Mouse (Mus musculus) spleen, adult 2 months (tissue): ENCODE results near the gene Ercc2. TPM values are rescaled to one million over a fixed set of nuclear protein-coding genes. Genes with fewer than 3 reads are reported as not detected.

ENCODE experiments used
- DNase-seq, 2 experiments: peaks; one replicate each; pipeline versions ENCODE4 v3.0.0 to v3.0.0-alpha.2; 2012 to 2021; ENCODE audit warnings: low spot score in 2 of 2, low read depth in 1 of 2
- H3K27ac ChIP-seq: fragments of 200-500 bp; 2 replicates; pipeline ENCODE4 v1.5.1; 2012; ENCODE audit warnings: low read length, inconsistent platforms; ENCODE audit not compliant: insufficient read depth
- H3K27me3 ChIP-seq: fragments of 200-500 bp; 2 replicates; pipeline ENCODE4 v1.6.1; 2012; ENCODE audit warnings: mild to moderate bottlenecking, moderate library complexity, low read length, inconsistent platforms; ENCODE audit not compliant: control insufficient read depth, insufficient read depth
- H3K36me3 ChIP-seq: fragments of 200-500 bp; 2 replicates; pipeline ENCODE4 v1.6.1; 2012; ENCODE audit warnings: mild to moderate bottlenecking, low read length, inconsistent platforms; ENCODE audit not compliant: control insufficient read depth, insufficient read depth
- H3K4me1 ChIP-seq: fragments of 200-500 bp; 2 replicates; pipeline ENCODE4 v1.6.1; 2011; ENCODE audit warnings: inconsistent platforms; ENCODE audit not compliant: control insufficient read depth, insufficient read depth, insufficient read length
- H3K4me3 ChIP-seq: fragments of 200-500 bp; 2 replicates; pipeline ENCODE4 v1.5.1; 2011; ENCODE audit warnings: mild to moderate bottlenecking, inconsistent platforms; ENCODE audit not compliant: insufficient read depth, insufficient read length; ENCODE audit errors: extremely low read depth
- CTCF ChIP-seq: fragments of 200-500 bp; IDR thresholded peaks from 2 replicates; pipeline ENCODE4 v1.5.1; 2011; ENCODE audit warnings: mild to moderate bottlenecking, inconsistent platforms; ENCODE audit not compliant: insufficient read depth, insufficient read length, insufficient replicate concordance; ENCODE audit errors: extremely low read depth
- POLR2A ChIP-seq: fragments of 200-500 bp; IDR thresholded peaks from 2 replicates; pipeline ENCODE4 v1.6.1; 2011; ENCODE audit warnings: low read depth, low read length, inconsistent platforms
- WGBS: fragments of 180-500 bp; shearing (Covaris S2); methylation state at CpG from one replicate; pipeline ENCODE4 v1.1.7; 2018; 5-methylcytosine and 5-hydroxymethylcytosine counted together
- polyA plus RNA-seq: library from polyadenylated mRNA; depleted of rRNA; stranded (reverse); fragments of >200 nt; gene quantifications from 2 replicates; pipeline ENCODE4 v1.2.3, GENCODE M21; 2012

The Ercc2 gene
- polyA plus RNA-seq, 1 experiment = 51.8 TPM

GRCm38 (mm10) chr7:19426349-19426748 lies 44.5 kb downstream of the Ercc2 start:
- Histone ChIP-seq H3K27me3 (no peaks in the 10 kb centered on the region), H3K4me3 (no peak overlapping the region), H3K4me1 (no peaks in the 10 kb centered on the region), H3K27ac (no peak overlapping the region), H3K36me3 (peaks cover 13% of the 10 kb centered on the region)
- TF ChIP-seq CTCF (no peak), POLR2A (no peak)
- WGBS = 88% methylated on average over 6 of the region's 6 CpGs
- no peak for DNase-seq

GRCm38 (mm10) chr7:19426888-19427287 lies 45.1 kb downstream of the Ercc2 start:
- peaks cover 17% of the 10 kb centered on the region for H3K36me3 ChIP-seq
- no peaks in the 10 kb centered on the region for H3K27me3 ChIP-seq
- no peak for DNase-seq
- no peak overlapping the region for H3K4me3 ChIP-seq
- TF ChIP-seq CTCF = no peak
- no peak for TF ChIP-seq POLR2A
- H3K27ac ChIP-seq = no peak overlapping the region
- no peaks in the 10 kb centered on the region for H3K4me1 ChIP-seq
- WGBS = 92% methylated on average over 6 of the region's 6 CpGs

GRCm38 (mm10) chr7:19427999-19428650 lies 46.3 kb downstream of the Ercc2 start:
- WGBS = 71% methylated on average over 15 of the region's 15 CpGs
- TF ChIP-seq CTCF = no peak
- TF ChIP-seq POLR2A = no peak
- H3K36me3 ChIP-seq = peaks cover 23% of the 10 kb centered on the region
- H3K4me1 ChIP-seq = no peaks in the 10 kb centered on the region
- no peaks in the 10 kb centered on the region for H3K27me3 ChIP-seq
- no peak overlapping the region for H3K27ac ChIP-seq
- peak in 1 of 2 experiments; percentile 37 for DNase-seq
- no peak overlapping the region for H3K4me3 ChIP-seq

GRCm38 (mm10) chr7:19429726-19430125 lies 47.9 kb downstream of the Ercc2 start:
- TF ChIP-seq CTCF = no peak
- no peak for TF ChIP-seq POLR2A
- peaks cover 31% of the 10 kb centered on the region for H3K36me3 ChIP-seq
- H3K4me3 ChIP-seq = no peak overlapping the region
- WGBS = 84% methylated on average over 8 of the region's 8 CpGs
- DNase-seq = no peak
- no peaks in the 10 kb centered on the region for H3K4me1 ChIP-seq
- H3K27ac ChIP-seq = no peak overlapping the region
- H3K27me3 ChIP-seq = no peaks in the 10 kb centered on the region

GRCm38 (mm10) chr7:19430402-19430801 lies 48.6 kb downstream of the Ercc2 start:
- Histone ChIP-seq H3K36me3 (peaks cover 34% of the 10 kb centered on the region), H3K4me1 (no peaks in the 10 kb centered on the region), H3K4me3 (no peak overlapping the region), H3K27me3 (no peaks in the 10 kb centered on the region), H3K27ac (no peak overlapping the region)
- 91% methylated on average over 6 of the region's 6 CpGs for WGBS
- TF ChIP-seq CTCF (no peak), POLR2A (no peak)
- DNase-seq = no peak

GRCm38 (mm10) chr7:19432475-19432874 lies 50.7 kb downstream of the Ercc2 start:
- DNase-seq = no peak
- TF ChIP-seq POLR2A (no peak), CTCF (no peak)
- no peak overlapping the region for H3K27ac ChIP-seq
- 91% methylated on average over 2 of the region's 2 CpGs for WGBS
- peaks cover 40% of the 10 kb centered on the region for H3K36me3 ChIP-seq
- no peaks in the 10 kb centered on the region for H3K4me1 ChIP-seq
- no peak overlapping the region for H3K4me3 ChIP-seq
- no peaks in the 10 kb centered on the region for H3K27me3 ChIP-seq

GRCm38 (mm10) chr7:19436276-19436675 lies 54.5 kb downstream of the Ercc2 start:
- DNase-seq = no peak
- WGBS = 97% methylated on average over 2 of the region's 2 CpGs

More at GRCm38 (mm10) chr7:19436276-19436675, 54.5 kb downstream of the Ercc2 start:
- H3K4me3 ChIP-seq = no peak overlapping the region
- no peak overlapping the region for H3K27ac ChIP-seq
- H3K27me3 ChIP-seq = no peaks in the 10 kb centered on the region
- H3K36me3 ChIP-seq = peaks cover 39% of the 10 kb centered on the region
- H3K4me1 ChIP-seq = no peaks in the 10 kb centered on the region
- TF ChIP-seq CTCF (no peak), POLR2A (no peak)
